Mouse (Mus musculus) R1 (cell line): ENCODE measurements at regions not wholly inside any gene's neighbourhood (a gene's known extent, or its start where the extent isn't known, plus 50 kb on each side); places are given as distances from the start of the nearest gene placed in this dataset.

ENCODE experiments used
- DNase-seq: peaks from one replicate; pipeline ENCODE4 v3.0.0-alpha.2; 2018; ENCODE audit warnings: low read depth, low spot score

GRCm38 (mm10) chr2:170294657-170295056 is 133.0 kb downstream of the Bcas1 start:
- no peak for DNase-seq

DNA sequence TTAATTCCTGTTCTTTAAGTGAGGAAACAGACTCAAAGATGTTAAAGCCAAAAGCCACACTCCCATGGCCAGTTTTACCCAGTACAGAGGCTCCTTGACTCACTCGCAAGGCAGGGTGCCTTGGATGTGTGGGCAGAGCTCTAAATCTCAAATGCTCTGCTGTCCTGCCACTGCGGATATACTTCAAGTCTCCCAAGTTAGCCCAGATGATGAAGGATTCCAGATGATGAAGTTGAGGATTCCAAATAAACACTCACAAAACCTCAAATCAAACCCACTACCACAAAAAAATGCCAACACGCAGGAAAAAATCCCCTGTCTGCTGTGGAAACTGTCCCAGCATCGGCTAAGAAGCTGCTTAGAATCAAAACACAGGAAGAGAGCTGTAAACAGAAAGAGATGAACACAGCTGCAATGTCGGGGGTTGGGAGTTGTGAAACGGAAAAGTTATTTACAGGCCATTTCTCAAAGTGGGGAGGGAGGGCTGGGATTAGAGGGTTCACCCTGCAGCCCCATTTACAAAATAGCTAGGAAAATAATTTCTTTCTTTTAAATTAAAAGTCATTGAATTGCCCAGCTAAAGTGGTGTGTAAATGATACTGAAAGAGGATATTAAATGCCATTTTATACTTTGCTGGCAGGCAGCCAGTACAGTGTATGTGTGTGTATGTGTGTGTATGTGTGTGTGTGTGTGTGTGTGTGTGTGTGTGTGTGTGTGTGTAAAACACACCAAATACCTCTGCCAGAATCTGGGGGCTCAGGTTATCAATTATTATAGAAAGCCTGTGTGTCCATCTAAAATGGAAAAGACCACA is 135.6 kb downstream of the Bcas1 start:
- no peak for DNase-seq

DNA sequence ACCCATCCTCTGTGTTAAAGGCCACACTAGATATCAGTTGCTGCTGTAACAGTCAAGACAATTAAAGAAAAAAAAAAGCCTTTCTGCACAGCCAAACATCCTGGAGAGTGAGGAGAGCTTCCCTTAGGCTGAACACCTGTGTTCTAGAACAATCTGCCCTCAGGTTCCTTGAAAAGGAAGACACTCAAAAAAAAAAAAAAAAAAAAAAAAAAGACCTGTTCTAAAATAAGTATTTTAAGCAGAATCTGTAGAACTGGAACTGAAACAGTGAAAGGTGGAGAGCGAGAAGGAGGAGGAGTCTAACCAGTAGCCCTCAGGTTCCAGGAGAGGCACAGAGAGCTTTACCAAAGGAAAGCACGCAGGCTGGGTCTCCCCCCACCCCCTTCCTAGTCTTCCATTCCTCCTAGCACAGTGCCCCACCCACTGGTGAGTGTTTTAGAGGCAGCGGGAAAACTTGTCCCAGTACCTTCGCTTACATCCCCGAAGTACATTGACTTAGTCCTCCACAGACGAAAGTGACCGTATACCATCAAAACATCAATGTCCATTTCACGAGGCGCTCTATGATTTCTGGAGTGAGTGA is 138.2 kb downstream of the Bcas1 start:
- peak; percentile 54 for DNase-seq

- no peak for DNase-seq
These were observed 138.9 kb downstream of the Bcas1 start for GRCm38 (mm10) chr2:170288787-170289186.

- DNase-seq, result no peak
These were observed 139.4 kb downstream of the Bcas1 start for GRCm38 (mm10) chr2:170288196-170288595.

DNA sequence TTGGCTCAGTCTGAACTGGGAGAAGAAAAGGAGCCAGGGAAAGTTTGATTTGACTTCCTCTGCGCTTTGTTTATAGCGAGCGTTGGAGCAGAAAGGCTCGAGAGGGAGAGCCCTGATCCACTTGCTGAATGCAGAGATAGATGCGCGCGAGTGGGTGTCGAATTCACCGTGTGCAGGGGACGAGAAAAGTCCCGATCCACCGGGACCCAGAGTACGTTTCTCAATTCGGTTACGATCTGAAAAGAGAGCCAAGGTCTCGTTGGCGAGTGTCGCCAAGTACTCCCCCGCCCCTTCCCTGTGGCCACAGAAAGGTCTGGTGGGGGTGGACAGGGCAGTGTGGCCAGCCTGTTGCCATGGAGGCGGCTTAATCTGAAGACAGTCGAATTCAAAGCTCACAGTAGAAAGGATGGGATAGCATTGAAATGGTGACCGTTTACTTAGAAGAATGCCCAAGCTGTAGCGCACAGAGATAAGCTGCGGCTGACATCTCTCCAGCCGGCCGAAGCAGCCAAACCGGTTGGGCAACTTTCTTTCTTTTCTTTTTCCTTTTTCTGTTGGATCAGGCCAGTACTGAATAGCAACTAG is 139.5 kb upstream of the Zfp217 start:
- DNase-seq, result peak; percentile 88

DNA sequence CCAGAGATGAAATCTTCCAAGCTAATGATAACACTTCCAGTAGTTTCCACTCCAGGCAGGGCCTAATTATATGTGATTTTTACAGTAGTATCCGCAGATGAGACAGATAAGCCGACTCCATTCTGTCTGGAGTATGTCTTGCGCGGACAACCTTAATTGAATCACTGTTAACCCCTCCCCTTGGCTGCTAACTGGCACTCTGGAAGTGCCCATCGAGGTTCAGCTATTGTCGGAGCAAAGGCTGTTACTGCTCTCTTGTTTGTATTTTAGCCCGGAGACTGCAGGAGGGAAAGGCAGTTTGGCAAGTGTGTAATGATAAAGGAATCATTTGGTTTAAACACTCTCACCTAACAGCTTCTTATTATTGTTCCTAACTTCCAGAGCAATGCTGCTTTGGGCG is 138.9 kb upstream of the Zfp217 start:
- no peak for DNase-seq

- DNase-seq, result peak; percentile 61
These were observed 134.6 kb upstream of the Zfp217 start for GRCm38 (mm10) chr2:170282463-170282862.

DNA sequence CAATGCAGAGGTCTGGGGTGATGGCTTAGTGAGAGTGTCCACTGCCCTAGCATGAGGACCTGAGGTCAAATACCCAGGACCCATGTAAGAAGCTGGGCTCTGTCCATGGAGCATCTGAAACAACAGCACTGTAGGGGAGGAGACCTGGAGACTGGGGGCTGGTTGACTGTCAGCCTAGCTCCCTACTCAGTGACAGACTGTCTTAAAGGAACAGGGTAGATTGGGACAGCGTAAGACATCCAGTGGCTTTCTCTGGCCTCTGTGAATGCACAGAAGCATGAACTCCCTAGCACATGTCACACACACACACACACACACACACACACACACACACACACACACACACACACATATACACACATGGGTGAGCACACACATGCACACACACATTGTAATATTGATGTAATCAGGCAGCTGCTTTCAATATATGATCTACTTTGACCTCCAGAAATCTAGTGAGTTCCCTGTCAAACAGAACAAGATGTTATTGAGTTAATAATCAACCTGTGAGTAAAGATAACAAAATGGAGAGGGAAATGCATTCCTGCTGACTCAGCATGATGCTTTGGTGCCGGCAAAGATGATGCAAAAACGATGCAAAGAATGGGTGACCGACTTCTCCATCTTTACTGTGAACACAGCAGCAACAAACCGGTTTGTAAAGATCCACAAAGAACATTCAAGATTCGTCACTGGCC is 133.6 kb upstream of the Zfp217 start:
- DNase-seq, result no peak

DNA sequence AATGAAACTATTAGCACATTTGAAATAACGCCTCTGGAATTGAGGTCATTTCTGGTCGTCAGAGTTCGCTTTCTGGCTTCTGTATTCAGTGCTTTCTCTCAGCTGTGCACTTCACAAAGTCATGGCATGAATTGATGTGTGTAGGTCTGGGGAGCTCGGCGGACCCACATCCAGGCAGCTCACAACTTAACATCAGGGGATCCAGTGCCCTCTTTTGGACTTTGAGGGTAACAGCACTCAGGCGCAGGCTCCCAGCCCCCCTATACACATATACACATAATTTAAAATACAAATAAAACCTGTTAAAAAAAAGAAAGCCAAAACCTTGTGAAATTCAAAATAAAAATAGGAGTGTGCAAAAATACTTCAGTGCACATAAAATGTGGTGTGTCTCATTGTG is 132.8 kb upstream of the Zfp217 start:
- peak; percentile 50 for DNase-seq

GRCm38 (mm10) chr2:170277896-170278295 is 130.0 kb upstream of the Zfp217 start:
- DNase-seq, result no peak

- no peak for DNase-seq
These were observed 129.4 kb upstream of the Zfp217 start for GRCm38 (mm10) chr2:170277182-170277767.

- DNase-seq, result no peak
These were observed 127.8 kb upstream of the Zfp217 start for GRCm38 (mm10) chr2:170275687-170276086.

GRCm38 (mm10) chr2:170269926-170270577 is 122.1 kb upstream of the Zfp217 start:
- DNase-seq, result no peak

DNA sequence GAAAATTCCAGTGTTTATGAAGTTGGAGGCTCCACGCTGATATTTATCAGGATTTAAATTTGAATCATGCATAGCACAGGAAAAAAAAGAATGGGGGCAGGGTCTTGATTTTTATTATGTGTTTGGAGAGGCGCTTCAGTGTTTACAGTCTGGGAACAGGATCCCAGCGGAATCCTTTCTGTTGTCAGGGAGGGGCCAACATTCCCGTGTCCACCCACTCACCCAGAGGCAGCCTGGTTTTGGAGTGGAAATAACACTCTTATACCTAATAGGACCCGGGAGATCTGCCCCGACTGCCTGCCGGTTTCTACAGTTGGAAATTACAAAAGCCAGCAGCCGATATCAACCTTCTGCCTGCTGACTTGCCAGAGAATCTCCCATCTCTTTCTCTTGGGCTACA is 120.2 kb upstream of the Zfp217 start:
- no peak for DNase-seq

GRCm38 (mm10) chr2:170267152-170267551 is 119.2 kb upstream of the Zfp217 start:
- no peak for DNase-seq

DNA sequence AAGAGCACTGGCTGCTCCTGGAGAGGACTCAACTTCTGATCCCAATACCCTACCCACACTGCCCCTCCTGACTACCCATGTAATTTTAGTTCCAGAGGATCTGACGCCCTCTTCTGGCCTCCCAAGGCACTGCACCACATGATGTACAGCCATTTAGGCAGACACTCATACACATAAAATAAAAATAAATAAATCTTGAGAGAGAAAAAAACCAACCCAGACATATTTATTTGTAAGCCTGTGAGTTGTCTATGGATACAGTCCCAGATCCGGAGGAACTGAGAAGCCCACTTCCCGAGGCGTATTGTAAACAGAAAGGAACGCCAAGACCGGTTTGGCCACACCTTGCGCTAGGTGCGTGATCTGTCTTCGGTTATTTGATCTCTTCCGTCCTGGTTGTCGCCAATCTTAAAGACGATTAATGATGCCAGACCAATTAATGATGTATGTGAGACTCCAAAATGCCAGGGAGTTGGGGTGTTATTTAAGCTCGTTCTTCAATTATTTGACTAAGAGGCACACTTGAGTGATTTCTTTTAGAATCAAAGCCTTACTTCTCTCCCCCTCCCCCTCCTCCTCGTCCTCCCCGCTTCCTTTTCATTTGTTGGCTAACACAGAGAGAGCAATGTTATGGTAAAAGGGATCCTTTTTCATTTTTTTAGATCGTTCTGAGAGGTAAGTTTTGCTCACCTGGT is 118.7 kb upstream of the Zfp217 start:
- peak; percentile 79 for DNase-seq

- no peak for DNase-seq
These were observed 115.7 kb upstream of the Zfp217 start for GRCm38 (mm10) chr2:170263594-170263993.

DNA sequence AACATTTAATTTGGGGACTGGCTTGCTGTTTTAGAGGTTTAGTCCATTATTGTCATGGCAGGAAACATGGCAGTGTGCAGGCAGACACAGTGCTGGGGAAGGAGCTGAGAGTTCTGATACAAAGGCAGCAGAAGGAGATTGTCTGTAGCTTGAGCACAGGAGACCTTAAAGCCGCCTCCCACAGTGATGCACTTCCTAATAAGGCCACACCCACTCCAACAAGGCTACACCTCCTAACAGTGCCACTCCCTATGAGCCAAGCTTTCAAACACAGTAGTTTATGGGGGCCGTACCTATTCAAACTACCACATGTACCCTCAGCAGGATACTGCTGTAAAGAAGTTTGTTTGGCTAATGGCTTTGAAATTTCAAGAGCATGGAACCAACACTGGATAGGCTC is 113.3 kb upstream of the Zfp217 start:
- DNase-seq, result peak; percentile 89

GRCm38 (mm10) chr2:170259662-170260457 is 112.0 kb upstream of the Zfp217 start:
- no peak for DNase-seq
